Mouse (Mus musculus) E14TG2a.4 (cell line): ENCODE results near the gene Mphosph9.

Experiments
- CTCF ChIP-seq: conservative IDR thresholded peaks from 2 replicates; pipeline ENCODE4 v1.5.1; 2014; ENCODE audit warnings: low read length
- NANOG ChIP-seq: IDR thresholded peaks from 2 replicates; pipeline ENCODE4 v1.6.1; 2014; ENCODE audit warnings: borderline replicate concordance, low read length, mixed read lengths
- POU5F1 ChIP-seq: IDR thresholded peaks from 2 replicates; pipeline ENCODE4 v1.6.1; 2014; ENCODE audit warnings: low read length, borderline replicate concordance

- TF ChIP-seq CTCF (no peak), POU5F1 (no peak), NANOG (no peak)
These were observed 18.6 kb downstream of the Mphosph9 start for GRCm38 (mm10) chr5:124309155-124309554.
